Mouse (Mus musculus) left cerebral cortex, adult 11 months (tissue): Measurements from ENCODE around the gene Gm4756.
A peak's percentile ranks its signal among the peaks of the same experiment; 100 is the strongest.
"Not testable (repeated sequence)": the region's sequence is repeated elsewhere in the genome, so short reads cannot be mapped to it uniquely, and the experiment has no call there.

Experiments
- DNase-seq: peaks from one replicate; pipeline ENCODE4 v3.0.0; 2022; ENCODE audit warnings: low spot score

The Gm4756 gene

GRCm38 (mm10) chr12:72654698-72655097 lies 5.2 kb upstream of the Gm4756 start:
- DNase-seq, result peak; percentile 32

- DNase-seq, result no peak
Observed at GRCm38 (mm10) chr12:72648921-72649320, 540 bp downstream of the Gm4756 start.

- no peak for DNase-seq
Observed at GRCm38 (mm10) chr12:72638025-72638424, 11.4 kb downstream of the Gm4756 start.

GRCm38 (mm10) chr12:72628751-72629150 lies 20.7 kb downstream of the Gm4756 start:
- DNase-seq, result no peak

GRCm38 (mm10) chr12:72622853-72623496 lies 26.5 kb downstream of the Gm4756 start:
- DNase-seq, result no peak

GRCm38 (mm10) chr12:72621441-72621840 lies 28.0 kb downstream of the Gm4756 start:
- DNase-seq, result no peak

- no peak for DNase-seq
Observed at GRCm38 (mm10) chr12:72620856-72621255, 28.6 kb downstream of the Gm4756 start.

GRCm38 (mm10) chr12:72612053-72612452 lies 37.4 kb downstream of the Gm4756 start:
- DNase-seq, result no peak

- not testable (repeated sequence) for DNase-seq
Observed at GRCm38 (mm10) chr12:72598731-72599130, 50.7 kb downstream of the Gm4756 start.

GRCm38 (mm10) chr12:72594001-72594400 lies 55.5 kb downstream of the Gm4756 start:
- DNase-seq, result no peak

GRCm38 (mm10) chr12:72592991-72593390 lies 56.5 kb downstream of the Gm4756 start:
- DNase-seq, result no peak

GRCm38 (mm10) chr12:72585339-72585738 lies 64.1 kb downstream of the Gm4756 start:
- DNase-seq, result no peak

- DNase-seq, result no peak
Observed at GRCm38 (mm10) chr12:72583099-72583498, 66.4 kb downstream of the Gm4756 start.

GRCm38 (mm10) chr12:72582021-72582420 lies 67.4 kb downstream of the Gm4756 start:
- no peak for DNase-seq

- no peak for DNase-seq
Observed at GRCm38 (mm10) chr12:72564281-72564795, 85.1 kb downstream of the Gm4756 start.

- no peak for DNase-seq
Observed at GRCm38 (mm10) chr12:72554347-72554746, 95.1 kb downstream of the Gm4756 start.

- peak; percentile 24 for DNase-seq
Observed at GRCm38 (mm10) chr12:72538571-72538970, 110.9 kb downstream of the Gm4756 start.

GRCm38 (mm10) chr12:72536021-72536597 lies 113.4 kb downstream of the Gm4756 start, which contains the start of gene Pcnx4:
Gene Pcnx4, plus strand, starts transcription at chr12:72536383.
- DNase-seq, result peak; percentile 93

- no peak for DNase-seq
Observed at GRCm38 (mm10) chr12:72535599-72535998, 113.9 kb downstream of the Gm4756 start.

- DNase-seq, result no peak
Observed at GRCm38 (mm10) chr12:72533986-72534385, 115.5 kb downstream of the Gm4756 start.

GRCm38 (mm10) chr12:72532303-72532702 lies 117.2 kb downstream of the Gm4756 start:
- no peak for DNase-seq
